Mouse (Mus musculus) neural tube, embryonic 15.5 days (tissue): Measurements from ENCODE around the gene Clspn. TPM values are rescaled to one million over a fixed set of nuclear protein-coding genes. Genes with fewer than 3 reads are reported as not detected.
A peak's percentile ranks its signal among the peaks of the same experiment; 100 is the strongest.

ENCODE experiments used
- ATAC-seq: fragments of 200-750 bp; cut with Nextera tagmentation; 2 replicates; pipeline ENCODE4 v1.8.0; 2017; ENCODE audit warnings: mild to moderate bottlenecking, moderate TSS enrichment, moderate library complexity; ENCODE audit not compliant: low FRiP score
- H3K27ac ChIP-seq: fragments of 300-500 bp; sonication (generic); replicated peaks from 2 replicates; pipeline ENCODE4 v1.5.1; 2015; ENCODE audit warnings: mild to moderate bottlenecking, inconsistent platforms
- H3K27me3 ChIP-seq: fragments of 300-500 bp; sonication (generic); replicated peaks from 2 replicates; pipeline ENCODE4 v1.6.1; 2015; ENCODE audit warnings: inconsistent platforms
- H3K36me3 ChIP-seq: fragments of 300-500 bp; sonication (generic); 2 replicates; pipeline ENCODE4 v1.6.1; 2015; ENCODE audit warnings: inconsistent platforms
- H3K4me1 ChIP-seq: fragments of 300-500 bp; sonication (generic); 2 replicates; pipeline ENCODE4 v1.6.1; 2015; ENCODE audit warnings: inconsistent platforms
- H3K4me2 ChIP-seq: fragments of 300-500 bp; sonication (generic); 2 replicates; pipeline ENCODE4 v1.6.1; 2015; ENCODE audit warnings: inconsistent platforms, mild to moderate bottlenecking, moderate library complexity
- H3K4me3 ChIP-seq: fragments of 300-500 bp; sonication (generic); replicated peaks from 2 replicates; pipeline ENCODE4 v1.5.1; 2015; ENCODE audit warnings: mild to moderate bottlenecking, inconsistent platforms
- H3K9ac ChIP-seq: fragments of 300-500 bp; sonication (generic); replicated peaks from 2 replicates; pipeline ENCODE4 v1.6.1; 2015; ENCODE audit warnings: mild to moderate bottlenecking, inconsistent platforms
- H3K9me3 ChIP-seq: fragments of 300-500 bp; sonication (generic); replicated peaks from 2 replicates; pipeline ENCODE4 v1.6.1; 2016; ENCODE audit warnings: inconsistent platforms
- WGBS: fragments of 180-500 bp; shearing (Covaris S2); methylation state at CpG from one replicate; pipeline ENCODE4 v1.1.7; 2015; ENCODE audit warnings: mixed read lengths; 5-methylcytosine and 5-hydroxymethylcytosine counted together
- polyA plus RNA-seq: library from polyadenylated mRNA; unstranded; fragments of >200 nt; fragmentation: Nextera tagmentation; extraction: Ambion mirVana; gene quantifications from 2 replicates; pipeline ENCODE4 v1.2.1, GENCODE M21; 2015

The Clspn gene
- polyA plus RNA-seq, 1 experiment from 2014 or later = 3.8 TPM

GRCm38 (mm10) chr4:126609606-126610181 lies 53.0 kb downstream of the Clspn start, which contains the start of gene 5730409E04Rik:
5730409E04Rik (plus strand) TSS chr4:126609818.
- peaks cover 6% of the 10 kb centered on the region; the same call in 1 of the 2 replicates for H3K36me3 ChIP-seq
- H3K27me3 ChIP-seq = no peaks in the 10 kb centered on the region
- peak within 1 kb of the TSS; percentile 89 for H3K4me2 ChIP-seq
- H3K4me3 ChIP-seq = peak within 1 kb of the TSS; percentile 65
- WGBS = under 1% methylated on average over 48 of the region's 48 CpGs
- H3K27ac ChIP-seq = peak within 1 kb of the TSS; percentile 74
- ATAC-seq = peak; percentile 93
- H3K4me1 ChIP-seq = peaks cover 14% of the 10 kb centered on the region
- peak within 1 kb of the TSS; percentile 75 for H3K9ac ChIP-seq
- H3K9me3 ChIP-seq = no peaks in the 10 kb centered on the region

GRCm38 (mm10) chr4:126611991-126612390 lies 55.3 kb downstream of the Clspn start:
- Histone ChIP-seq H3K4me1 (peaks cover 14% of the 10 kb centered on the region), H3K36me3 (peaks cover 9% of the 10 kb centered on the region), H3K27me3 (no peaks in the 10 kb centered on the region), H3K9ac (no peak overlapping the region), H3K4me3 (no peak overlapping the region), H3K4me2 (no peak overlapping the region), H3K9me3 (no peaks in the 10 kb centered on the region), H3K27ac (no peak overlapping the region)
- WGBS = 87% methylated on average over 17 of the region's 17 CpGs
- ATAC-seq = no peak

- 84% methylated on average over 4 of the region's 4 CpGs for WGBS
- no peak for ATAC-seq
- no peak overlapping the region for H3K27ac ChIP-seq
- peaks cover 22% of the 10 kb centered on the region for H3K4me1 ChIP-seq
- no peak overlapping the region for H3K9ac ChIP-seq
- H3K9me3 ChIP-seq = no peaks in the 10 kb centered on the region
- H3K27me3 ChIP-seq = no peaks in the 10 kb centered on the region
- H3K4me2 ChIP-seq = no peak overlapping the region
- peaks cover 9% of the 10 kb centered on the region for H3K36me3 ChIP-seq
- no peak overlapping the region for H3K4me3 ChIP-seq
These were observed 59.6 kb downstream of the Clspn start for GRCm38 (mm10) chr4:126616312-126616711.

GRCm38 (mm10) chr4:126619691-126620330 lies 63.1 kb downstream of the Clspn start:
- Histone ChIP-seq H3K4me1 (peaks cover 10% of the 10 kb centered on the region), H3K36me3 (peaks cover 3% of the 10 kb centered on the region; the same call in 1 of the 2 replicates), H3K27ac (no peak overlapping the region; the same call in 1 of the 2 replicates), H3K27me3 (0 out of 2 replicates have a peak, but pooled peaks cover 8% of the 10 kb centered on the region), H3K9ac (peak overlapping the region; percentile 37), H3K4me2 (peak overlapping the region; percentile 60), H3K9me3 (no peaks in the 10 kb centered on the region), H3K4me3 (peak overlapping the region; percentile 34)
- WGBS = 1% methylated on average over 33 of the region's 33 CpGs
- peak; percentile 57; the same call in 1 of the 2 replicates for ATAC-seq

- H3K4me3 ChIP-seq = peak overlapping the region; percentile 34
- H3K4me1 ChIP-seq = peaks cover 10% of the 10 kb centered on the region
- ATAC-seq = no peak
- peak overlapping the region; percentile 37 for H3K9ac ChIP-seq
- no peak overlapping the region for H3K27ac ChIP-seq
- peak overlapping the region; percentile 60 for H3K4me2 ChIP-seq
- no peaks in the 10 kb centered on the region for H3K9me3 ChIP-seq
- WGBS = 24% methylated on average over 13 of the region's 13 CpGs
- H3K27me3 ChIP-seq = 0 out of 2 replicates have a peak, but pooled peaks cover 8% of the 10 kb centered on the region
- H3K36me3 ChIP-seq = peaks cover 3% of the 10 kb centered on the region; the same call in 1 of the 2 replicates
These were observed 63.7 kb downstream of the Clspn start for GRCm38 (mm10) chr4:126620349-126620874.

- Histone ChIP-seq H3K4me3 (no peak overlapping the region; the same call in 1 of the 2 replicates), H3K27ac (no peak overlapping the region), H3K9ac (no peak overlapping the region; the same call in 1 of the 2 replicates), H3K27me3 (0 out of 2 replicates have a peak, but pooled peaks cover 4% of the 10 kb centered on the region), H3K9me3 (no peaks in the 10 kb centered on the region), H3K4me1 (peaks cover 12% of the 10 kb centered on the region), H3K36me3 (no peaks in the 10 kb centered on the region), H3K4me2 (peak overlapping the region; percentile 41)
- 3% methylated on average over 23 of the region's 23 CpGs for WGBS
- no peak for ATAC-seq
These were observed 70.4 kb downstream of the Clspn start for GRCm38 (mm10) chr4:126627021-126627681.

- no peak overlapping the region for H3K9ac ChIP-seq
- no peaks in the 10 kb centered on the region for H3K9me3 ChIP-seq
- peaks cover 20% of the 10 kb centered on the region for H3K4me1 ChIP-seq
- H3K4me3 ChIP-seq = no peak overlapping the region
- no peak overlapping the region for H3K27ac ChIP-seq
- ATAC-seq = no peak
- H3K4me2 ChIP-seq = no peak overlapping the region
- WGBS = 49% methylated on average over 2 of the region's 2 CpGs
- no peaks in the 10 kb centered on the region for H3K36me3 ChIP-seq
- peaks cover 8% of the 10 kb centered on the region; the same call in 1 of the 2 replicates for H3K27me3 ChIP-seq
These were observed 75.2 kb downstream of the Clspn start for GRCm38 (mm10) chr4:126631922-126632321.

- Histone ChIP-seq H3K4me2 (no peak overlapping the region), H3K9ac (no peak overlapping the region), H3K36me3 (no peaks in the 10 kb centered on the region), H3K4me3 (no peak overlapping the region), H3K9me3 (no peaks in the 10 kb centered on the region), H3K4me1 (peaks cover 13% of the 10 kb centered on the region), H3K27me3 (peaks cover 8% of the 10 kb centered on the region; the same call in 1 of the 2 replicates), H3K27ac (no peak overlapping the region)
- ATAC-seq = no peak
- 75% methylated on average over 3 of the region's 3 CpGs for WGBS
These were observed 75.9 kb downstream of the Clspn start for GRCm38 (mm10) chr4:126632668-126633067.

GRCm38 (mm10) chr4:126636330-126636729 lies 79.6 kb downstream of the Clspn start:
- no peak for ATAC-seq

GRCm38 (mm10) chr4:126637446-126637845 lies 80.7 kb downstream of the Clspn start:
- Histone ChIP-seq H3K36me3 (no peaks in the 10 kb centered on the region), H3K27ac (no peak overlapping the region), H3K9me3 (no peaks in the 10 kb centered on the region), H3K27me3 (peaks cover 8% of the 10 kb centered on the region; the same call in 1 of the 2 replicates), H3K4me2 (no peak overlapping the region), H3K9ac (no peak overlapping the region), H3K4me1 (peaks cover 11% of the 10 kb centered on the region), H3K4me3 (no peak overlapping the region)
- no peak for ATAC-seq
- WGBS = 72% methylated on average over 4 of the region's 4 CpGs

More at GRCm38 (mm10) chr4:126636330-126636729, 79.6 kb downstream of the Clspn start:
- Histone ChIP-seq H3K27ac (no peak overlapping the region), H3K36me3 (no peaks in the 10 kb centered on the region), H3K4me3 (peak overlapping the region; percentile 21; the same call in 1 of the 2 replicates), H3K27me3 (peaks cover 8% of the 10 kb centered on the region; the same call in 1 of the 2 replicates), H3K9ac (no peak overlapping the region), H3K9me3 (no peaks in the 10 kb centered on the region), H3K4me2 (peak overlapping the region; percentile 49), H3K4me1 (peaks cover 11% of the 10 kb centered on the region)
- WGBS = 17% methylated on average over 11 of the region's 11 CpGs

GRCm38 (mm10) chr4:126639339-126639738 lies 82.6 kb downstream of the Clspn start:
- Histone ChIP-seq H3K9me3 (no peaks in the 10 kb centered on the region), H3K27ac (no peak overlapping the region), H3K4me3 (no peak overlapping the region), H3K4me2 (no peak overlapping the region), H3K4me1 (peaks cover 11% of the 10 kb centered on the region), H3K9ac (no peak overlapping the region), H3K27me3 (peaks cover 8% of the 10 kb centered on the region; the same call in 1 of the 2 replicates), H3K36me3 (no peaks in the 10 kb centered on the region)
- no peak for ATAC-seq
- 57% methylated on average over 7 of the region's 7 CpGs for WGBS
